Mouse (Mus musculus): ENCODE data around the gene Rslcan18. TPM values are rescaled to one million over a fixed set of nuclear protein-coding genes. Genes with fewer than 3 reads are reported as not detected.

Rslcan18 gene
- total and polyA plus RNA-seq, 2 experiments from 2014 or later = 0.16 TPM; not detected in 1

DNA sequence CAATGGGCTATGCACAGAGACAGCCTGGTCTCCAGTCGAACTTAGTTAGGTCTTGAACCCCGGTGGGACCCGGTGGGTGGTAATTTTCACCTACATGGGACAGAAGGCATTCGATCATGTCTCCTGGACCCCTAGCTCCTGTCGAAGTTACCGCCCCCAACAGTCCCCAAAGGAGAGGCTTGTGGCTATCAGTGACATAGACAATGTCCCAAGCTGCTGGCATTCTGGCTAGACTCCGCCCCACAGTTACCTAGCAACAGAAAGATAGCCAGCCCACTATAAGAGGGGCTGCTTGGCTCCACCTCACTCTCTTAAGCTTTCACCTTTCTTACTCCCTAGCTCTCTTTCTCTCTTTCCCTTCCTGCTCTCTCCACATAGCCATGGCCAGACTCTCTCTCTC is 53.6 kb downstream of the Rslcan18 start:
- Histone ChIP-seq H3K4me2 (ENCODE audit: low read depth, low read length) (no peak overlapping the region), H3K27ac (ENCODE audit: low read depth) (no peak overlapping the region), H3K4me1 (ENCODE audit: control insufficient read depth, insufficient read depth) (peaks cover 7% of the 10 kb centered on the region), H3K9me3 (replicated peaks; ENCODE audit: control insufficient read depth, low read length) (0 out of 2 replicates have a peak, but pooled peaks cover 5% of the 10 kb centered on the region), H3K4me3 (ENCODE audit: low read depth, low read length) (no peak overlapping the region), H3K27me3 (ENCODE audit: control insufficient read depth, insufficient read depth, low read length) (no peaks in the 10 kb centered on the region), H3K36me3 (replicated peaks; ENCODE audit: control insufficient read depth, insufficient read depth, low read length) (no peaks in the 10 kb centered on the region), H3K9ac (replicated peaks; ENCODE audit: low read depth, low read length) (no peak overlapping the region)
- 48% methylated on average over 7 of the region's 7 CpGs for WGBS
- DNase-seq (ENCODE audit: low spot score) (no peak), ATAC-seq (ENCODE audit: insufficient read depth, low read depth) (no peak)
- TF ChIP-seq EP300 (IDR thresholded peaks at IDR 0.05; ENCODE audit: low read depth) (no peak), CTCF (IDR thresholded peaks at IDR 0.05; ENCODE audit: low read depth) (no peak)

- Histone ChIP-seq H3K4me3 (ENCODE audit: low read depth, low read length) (peak within 1 kb of the TSS; percentile 91), H3K27me3 (ENCODE audit: control insufficient read depth, insufficient read depth, low read length) (no peaks in the 10 kb centered on the region), H3K27ac (ENCODE audit: low read depth) (peak within 1 kb of the TSS; percentile 88), H3K4me2 (ENCODE audit: low read depth, low read length) (peak within 1 kb of the TSS; percentile 95), H3K36me3 (replicated peaks; ENCODE audit: control insufficient read depth, insufficient read depth, low read length) (no peaks in the 10 kb centered on the region), H3K4me1 (ENCODE audit: control insufficient read depth, insufficient read depth) (peaks cover 7% of the 10 kb centered on the region), H3K9me3 (replicated peaks; ENCODE audit: control insufficient read depth, low read length) (no peaks in the 10 kb centered on the region), H3K9ac (replicated peaks; ENCODE audit: low read depth, low read length) (peak within 1 kb of the TSS; percentile 53)
- DNase-seq (ENCODE audit: low spot score) (peak; percentile 89), ATAC-seq (ENCODE audit: insufficient read depth, low read depth) (peak; percentile 95)
- WGBS = under 1% methylated on average over 27 of the region's 27 CpGs
- no peak for TF ChIP-seq EP300 (IDR thresholded peaks at IDR 0.05; ENCODE audit: low read depth)
Measured at GRCm38 (mm10) chr13:67060786-67061358, 55.2 kb downstream of the Rslcan18 start, which contains the start of gene Zfp712. Gene Zfp712 (minus strand): TSS chr13:67061170.

GRCm38 (mm10) chr13:67060161-67060785 is 55.8 kb downstream of the Rslcan18 start:
- Histone ChIP-seq H3K27me3 (ENCODE audit: control insufficient read depth, insufficient read depth, low read length) (no peaks in the 10 kb centered on the region), H3K27ac (ENCODE audit: low read depth) (peak overlapping the region; percentile 88), H3K9ac (replicated peaks; ENCODE audit: low read depth, low read length) (peak overlapping the region; percentile 53), H3K36me3 (replicated peaks; ENCODE audit: control insufficient read depth, insufficient read depth, low read length) (no peaks in the 10 kb centered on the region), H3K9me3 (replicated peaks; ENCODE audit: control insufficient read depth, low read length) (no peaks in the 10 kb centered on the region), H3K4me3 (ENCODE audit: low read depth, low read length) (peak overlapping the region; percentile 91), H3K4me2 (ENCODE audit: low read depth, low read length) (peak overlapping the region; percentile 95), H3K4me1 (ENCODE audit: control insufficient read depth, insufficient read depth) (peaks cover 7% of the 10 kb centered on the region)
- WGBS = 4% methylated on average over 12 of the region's 12 CpGs
- ATAC-seq (ENCODE audit: insufficient read depth, low read depth) (no peak), DNase-seq (ENCODE audit: low spot score) (peak; percentile 24)
- TF ChIP-seq CTCF (IDR thresholded peaks at IDR 0.05; ENCODE audit: low read depth) (no peak), EP300 (IDR thresholded peaks at IDR 0.05; ENCODE audit: low read depth) (no peak)

Other genes with a start within 250 kb of the Rslcan18 start
- gene Gm10767, start 211.3 kb downstream of the Rslcan18 start, total RNA-seq (2014; rRNA removed; ENCODE audit: low replicate concordance) = not detected in 2 replicates
- gene Gm10767, start 211.3 kb downstream of the Rslcan18 start, polyA plus RNA-seq (2015; fragmentation: Nextera tagmentation; extraction: Ambion mirVana) = 1.1 and 1.3 TPM in 2 replicates
- gene Zfp712, start 55.1 kb downstream of the Rslcan18 start, total RNA-seq (2014; rRNA removed; ENCODE audit: low replicate concordance) = 0.12 and 1.0 TPM in 2 replicates
- 1.3 and 1.4 TPM in 2 replicates for gene Zfp712, start 55.1 kb downstream of the Rslcan18 start, polyA plus RNA-seq (2015; fragmentation: Nextera tagmentation; extraction: Ambion mirVana)
- gene Zfp708, start 18.3 kb downstream of the Rslcan18 start, total RNA-seq (2014; rRNA removed; ENCODE audit: low replicate concordance) = 2.8 TPM in 1 of 2 replicates, not detected in the other
- 2.4 and 2.6 TPM in 2 replicates for gene Zfp708, start 18.3 kb downstream of the Rslcan18 start, polyA plus RNA-seq (2015; fragmentation: Nextera tagmentation; extraction: Ambion mirVana)
- 1.3 TPM in 1 of 2 replicates, not detected in the other for gene Gm28557, start 7.7 kb downstream of the Rslcan18 start, total RNA-seq (2014; rRNA removed; ENCODE audit: low replicate concordance)
- 0.60 and 0.89 TPM in 2 replicates for gene Gm28557, start 7.7 kb downstream of the Rslcan18 start, polyA plus RNA-seq (2015; fragmentation: Nextera tagmentation; extraction: Ambion mirVana)
- 0.08 and 0.11 TPM in 2 replicates for gene Zfp759, start 5.4 kb upstream of the Rslcan18 start, total RNA-seq (2014; rRNA removed; ENCODE audit: low replicate concordance)
- 1.2 TPM in 2 replicates for gene Zfp759, start 5.4 kb upstream of the Rslcan18 start, polyA plus RNA-seq (2015; fragmentation: Nextera tagmentation; extraction: Ambion mirVana)
- gene Rsl1, start 56.9 kb upstream of the Rslcan18 start, total RNA-seq (2014; rRNA removed; ENCODE audit: low replicate concordance) = 0.73 and 1.4 TPM in 2 replicates
- 3.2 and 3.5 TPM in 2 replicates for gene Rsl1, start 56.9 kb upstream of the Rslcan18 start, polyA plus RNA-seq (2015; fragmentation: Nextera tagmentation; extraction: Ambion mirVana)
- 0.27 and 0.66 TPM in 2 replicates for gene Zfp455, start 78.2 kb upstream of the Rslcan18 start, total RNA-seq (2014; rRNA removed; ENCODE audit: low replicate concordance)
- gene Zfp455, start 78.2 kb upstream of the Rslcan18 start, polyA plus RNA-seq (2015; fragmentation: Nextera tagmentation; extraction: Ambion mirVana) = 0.48 and 0.59 TPM in 2 replicates
- 0.54 and 1.3 TPM in 2 replicates for gene Zfp458, start 162.2 kb upstream of the Rslcan18 start, total RNA-seq (2014; rRNA removed; ENCODE audit: low replicate concordance)
- 0.48 and 0.82 TPM in 2 replicates for gene Zfp458, start 162.2 kb upstream of the Rslcan18 start, polyA plus RNA-seq (2015; fragmentation: Nextera tagmentation; extraction: Ambion mirVana)
- not detected in 2 replicates for gene Zfp457, start 190.2 kb upstream of the Rslcan18 start, total RNA-seq (2014; rRNA removed; ENCODE audit: low replicate concordance)
- 0.86 and 1.3 TPM in 2 replicates for gene Zfp457, start 190.2 kb upstream of the Rslcan18 start, polyA plus RNA-seq (2015; fragmentation: Nextera tagmentation; extraction: Ambion mirVana)
- 0.54 and 2.7 TPM in 2 replicates for gene Zfp595, start 216.3 kb upstream of the Rslcan18 start, total RNA-seq (2014; rRNA removed; ENCODE audit: low replicate concordance)
- gene Zfp595, start 216.3 kb upstream of the Rslcan18 start, polyA plus RNA-seq (2015; fragmentation: Nextera tagmentation; extraction: Ambion mirVana) = 0.61 and 0.91 TPM in 2 replicates
- not detected in 2 replicates for gene Gm28044, start 244.3 kb upstream of the Rslcan18 start, total RNA-seq (2014; rRNA removed; ENCODE audit: low replicate concordance)
- 0.30 TPM in 1 of 2 replicates, not detected in the other for gene Gm28044, start 244.3 kb upstream of the Rslcan18 start, polyA plus RNA-seq (2015; fragmentation: Nextera tagmentation; extraction: Ambion mirVana)
- gene Zfp953, start 244.3 kb upstream of the Rslcan18 start, total RNA-seq (2014; rRNA removed; ENCODE audit: low replicate concordance) = 0.84 and 2.7 TPM in 2 replicates
- 0.31 and 0.47 TPM in 2 replicates for gene Zfp953, start 244.3 kb upstream of the Rslcan18 start, polyA plus RNA-seq (2015; fragmentation: Nextera tagmentation; extraction: Ambion mirVana)

Measured in heart, postnatal 0 days (tissue).